Mouse (Mus musculus) midbrain, embryonic 16.5 days (tissue): Measurements from ENCODE around the gene Il1r1. TPM values are rescaled to one million over a fixed set of nuclear protein-coding genes. Genes with fewer than 3 reads are reported as not detected.
A peak's percentile ranks its signal among the peaks of the same experiment; 100 is the strongest.

Source experiments
- ATAC-seq: fragments of 200-750 bp; cut with Nextera tagmentation; 2 replicates; pipeline ENCODE4 v1.8.0; 2017; ENCODE audit warnings: moderate TSS enrichment
- H3K27ac ChIP-seq: fragments of 300-500 bp; sonication (generic); 2 replicates; pipeline ENCODE4 v1.5.1; 2014; ENCODE audit warnings: mild to moderate bottlenecking, low read length, mixed read lengths
- H3K27me3 ChIP-seq: fragments of 300-500 bp; sonication (generic); 2 replicates; pipeline ENCODE4 v1.6.1; 2014; ENCODE audit warnings: low read depth, low read length, mixed read lengths; ENCODE audit not compliant: control insufficient read depth, insufficient read depth
- H3K36me3 ChIP-seq: fragments of 300-500 bp; sonication (generic); 2 replicates; pipeline ENCODE4 v1.6.1; 2014; ENCODE audit warnings: mild to moderate bottlenecking, low read length, moderate library complexity, mixed read lengths; ENCODE audit not compliant: control insufficient read depth, insufficient read depth
- H3K4me1 ChIP-seq: fragments of 300-500 bp; sonication (generic); 2 replicates; pipeline ENCODE4 v1.6.1; 2014; ENCODE audit warnings: mild to moderate bottlenecking, low read length, mixed read lengths; ENCODE audit not compliant: control insufficient read depth, insufficient read depth
- H3K4me2 ChIP-seq: fragments of 300-500 bp; sonication (generic); 2 replicates; pipeline ENCODE4 v1.6.1; 2014; ENCODE audit warnings: mild to moderate bottlenecking, low read length, mixed read lengths
- H3K4me3 ChIP-seq: fragments of 300-500 bp; sonication (generic); 2 replicates; pipeline ENCODE4 v1.5.1; 2014; ENCODE audit warnings: low read depth, mild to moderate bottlenecking, low read length, moderate library complexity, mixed read lengths
- H3K9ac ChIP-seq: fragments of 300-500 bp; sonication (generic); 2 replicates; pipeline ENCODE4 v1.6.1; 2014; ENCODE audit warnings: low read depth, low read length, mixed read lengths
- H3K9me3 ChIP-seq: fragments of 300-500 bp; sonication (generic); replicated peaks from 2 replicates; pipeline ENCODE4 v1.6.1; 2014; ENCODE audit warnings: mild to moderate bottlenecking, low read length, mixed read lengths; ENCODE audit not compliant: control insufficient read depth, poor library complexity, severe bottlenecking
- WGBS: fragments of 180-500 bp; shearing (Covaris S2); extraction: QIAGEN DNeasy Blood & Tissue Kit; methylation state at CpG from one replicate; pipeline ENCODE4 v1.1.7; 2014; 5-methylcytosine and 5-hydroxymethylcytosine counted together
- polyA plus RNA-seq: library from polyadenylated mRNA; unstranded; fragments of >200 nt; fragmentation: Nextera tagmentation; extraction: Ambion mirVana; gene quantifications from 2 replicates; pipeline ENCODE4 v1.2.1, GENCODE M21; 2015

Gene Il1r1
- polyA plus RNA-seq, 1 experiment from 2014 or later: 0.72 TPM

GRCm38 (mm10) chr1:40190025-40190424, 34.9 kb upstream of the Il1r1 start:
- no peak overlapping the region for H3K4me2 ChIP-seq
- H3K27me3 ChIP-seq: no peaks in the 10 kb centered on the region
- peak; percentile 39; the same call in 1 of the 2 replicates for ATAC-seq
- H3K9me3 ChIP-seq: no peaks in the 10 kb centered on the region
- H3K4me1 ChIP-seq: no peaks in the 10 kb centered on the region
- no peaks in the 10 kb centered on the region for H3K36me3 ChIP-seq
- H3K27ac ChIP-seq: no peak overlapping the region
- H3K9ac ChIP-seq: no peak overlapping the region
- H3K4me3 ChIP-seq: no peak overlapping the region
- WGBS: 71% methylated on average over 5 of the region's 5 CpGs

DNA sequence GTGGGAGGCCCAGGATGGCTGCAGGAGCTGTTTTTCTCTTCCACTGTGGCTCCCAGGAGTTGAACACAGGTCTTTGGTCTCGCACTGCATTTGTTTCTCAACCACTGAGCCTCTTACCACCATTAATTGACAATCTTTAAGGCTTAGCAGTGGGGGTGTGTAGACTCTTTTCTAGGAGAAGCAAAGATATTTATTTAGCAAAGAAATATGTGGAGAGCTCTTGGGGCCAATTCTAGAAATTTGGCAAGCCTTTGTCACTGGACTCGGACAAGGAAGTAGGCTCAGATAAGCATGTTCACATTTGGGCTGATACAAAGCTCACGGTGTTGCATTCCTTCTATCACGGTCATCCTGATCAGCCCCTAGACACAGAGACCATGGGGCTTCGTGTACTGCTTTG, 34.0 kb upstream of the Il1r1 start:
- H3K27ac ChIP-seq: no peak overlapping the region
- WGBS: 93% methylated on average over 5 of the region's 5 CpGs
- ATAC-seq: no peak
- H3K9me3 ChIP-seq: no peaks in the 10 kb centered on the region
- no peaks in the 10 kb centered on the region for H3K36me3 ChIP-seq
- H3K27me3 ChIP-seq: no peaks in the 10 kb centered on the region
- H3K9ac ChIP-seq: no peak overlapping the region
- no peaks in the 10 kb centered on the region for H3K4me1 ChIP-seq
- H3K4me3 ChIP-seq: no peak overlapping the region
- no peak overlapping the region for H3K4me2 ChIP-seq

DNA sequence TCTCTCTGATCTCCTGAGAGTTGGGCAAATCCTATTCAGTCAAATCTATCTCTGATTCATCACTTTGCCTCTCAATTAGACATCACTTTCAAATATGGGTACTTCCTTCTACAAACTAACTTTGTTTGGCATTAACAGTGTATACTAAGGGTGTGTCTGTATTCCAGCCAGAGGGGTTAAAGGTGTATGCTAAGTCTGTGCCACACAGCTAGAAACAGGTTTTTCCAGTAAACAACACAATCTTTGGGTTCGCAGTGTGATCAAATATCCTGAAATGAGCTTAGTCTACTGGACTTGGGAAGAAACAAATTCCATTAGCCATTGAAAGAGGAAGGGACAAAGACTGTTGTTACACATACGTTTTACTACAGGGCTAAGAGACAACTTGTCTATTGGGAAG, 30.6 kb upstream of the Il1r1 start:
- H3K9me3 ChIP-seq: no peaks in the 10 kb centered on the region
- ATAC-seq: no peak
- H3K27ac ChIP-seq: no peak overlapping the region
- H3K36me3 ChIP-seq: no peaks in the 10 kb centered on the region
- H3K4me2 ChIP-seq: no peak overlapping the region
- WGBS: 78% methylated on average over 2 of the region's 2 CpGs
- no peaks in the 10 kb centered on the region for H3K27me3 ChIP-seq
- H3K9ac ChIP-seq: no peak overlapping the region
- no peaks in the 10 kb centered on the region for H3K4me1 ChIP-seq
- H3K4me3 ChIP-seq: no peak overlapping the region

DNA sequence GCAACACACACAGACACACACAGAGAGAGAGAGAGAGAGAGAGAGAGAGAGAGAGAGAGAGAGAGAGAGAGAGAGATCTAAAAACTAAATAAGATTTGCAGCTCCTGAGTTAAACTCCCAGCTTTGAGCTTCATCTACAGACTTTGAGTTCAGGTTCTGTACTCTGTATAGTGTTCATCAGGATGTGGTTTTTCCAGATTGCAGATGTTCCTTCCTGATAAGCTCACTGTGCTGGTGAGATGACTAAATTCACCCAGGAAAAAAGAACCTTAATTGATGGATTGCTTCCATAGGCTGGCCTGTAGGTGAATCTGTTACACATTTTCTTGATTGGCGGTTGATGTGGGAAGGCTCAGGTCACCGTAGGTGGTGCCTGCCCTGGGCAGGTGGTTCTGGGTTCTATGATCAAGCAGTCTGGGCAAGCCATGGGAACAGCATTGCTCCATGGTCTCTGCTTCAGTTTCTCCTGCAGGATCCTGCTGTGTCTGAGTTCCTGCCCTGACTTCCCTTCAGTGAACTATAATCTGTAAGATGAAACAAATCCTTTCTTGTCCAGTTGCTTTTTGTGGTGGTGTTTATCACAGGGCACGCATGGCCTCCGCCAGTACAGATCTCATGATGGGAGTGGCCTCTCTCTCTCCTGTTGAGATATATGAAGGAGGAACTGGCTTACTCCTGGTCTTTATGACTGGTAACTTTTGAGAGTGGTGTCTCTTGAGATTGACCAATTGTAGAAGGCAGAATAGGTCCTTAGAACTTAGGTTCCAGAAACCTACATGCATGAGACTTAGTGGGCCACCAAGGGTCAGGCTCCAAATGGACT, 11.3 kb upstream of the Il1r1 start:
- Histone ChIP-seq H3K9ac (no peak overlapping the region), H3K4me2 (no peak overlapping the region), H3K4me1 (no peaks in the 10 kb centered on the region), H3K36me3 (no peaks in the 10 kb centered on the region), H3K4me3 (no peak overlapping the region), H3K9me3 (peaks cover 4% of the 10 kb centered on the region; the same call in 1 of the 2 replicates), H3K27me3 (no peaks in the 10 kb centered on the region), H3K27ac (no peak overlapping the region)
- 95% methylated on average over 4 of the region's 4 CpGs for WGBS
- ATAC-seq: no peak

- Histone ChIP-seq H3K4me1 (no peaks in the 10 kb centered on the region), H3K27ac (no peak overlapping the region), H3K4me3 (no peak overlapping the region), H3K27me3 (no peaks in the 10 kb centered on the region), H3K36me3 (no peaks in the 10 kb centered on the region), H3K9ac (no peak overlapping the region), H3K9me3 (peaks cover 4% of the 10 kb centered on the region; the same call in 1 of the 2 replicates), H3K4me2 (no peak overlapping the region)
- no peak for ATAC-seq
- WGBS: 90% methylated on average over 5 of the region's 5 CpGs
These were observed 7.4 kb upstream of the Il1r1 start for GRCm38 (mm10) chr1:40217521-40217920.

GRCm38 (mm10) chr1:40218603-40219002, 6.3 kb upstream of the Il1r1 start:
- Histone ChIP-seq H3K27me3 (no peaks in the 10 kb centered on the region), H3K4me3 (no peak overlapping the region), H3K9ac (no peak overlapping the region), H3K4me1 (no peaks in the 10 kb centered on the region), H3K4me2 (no peak overlapping the region), H3K36me3 (no peaks in the 10 kb centered on the region), H3K9me3 (peaks cover 4% of the 10 kb centered on the region; the same call in 1 of the 2 replicates), H3K27ac (no peak overlapping the region)
- WGBS: 84% methylated on average over 3 of the region's 3 CpGs
- no peak for ATAC-seq

GRCm38 (mm10) chr1:40220549-40220948, 4.3 kb upstream of the Il1r1 start:
- Histone ChIP-seq H3K4me3 (no peak overlapping the region), H3K9ac (no peak overlapping the region), H3K27ac (no peak overlapping the region), H3K4me1 (no peaks in the 10 kb centered on the region), H3K4me2 (no peak overlapping the region), H3K9me3 (peaks cover 4% of the 10 kb centered on the region; the same call in 1 of the 2 replicates), H3K36me3 (no peaks in the 10 kb centered on the region), H3K27me3 (no peaks in the 10 kb centered on the region)
- WGBS: 42% methylated on average over 1 of the region's 1 CpGs
- ATAC-seq: no peak

DNA sequence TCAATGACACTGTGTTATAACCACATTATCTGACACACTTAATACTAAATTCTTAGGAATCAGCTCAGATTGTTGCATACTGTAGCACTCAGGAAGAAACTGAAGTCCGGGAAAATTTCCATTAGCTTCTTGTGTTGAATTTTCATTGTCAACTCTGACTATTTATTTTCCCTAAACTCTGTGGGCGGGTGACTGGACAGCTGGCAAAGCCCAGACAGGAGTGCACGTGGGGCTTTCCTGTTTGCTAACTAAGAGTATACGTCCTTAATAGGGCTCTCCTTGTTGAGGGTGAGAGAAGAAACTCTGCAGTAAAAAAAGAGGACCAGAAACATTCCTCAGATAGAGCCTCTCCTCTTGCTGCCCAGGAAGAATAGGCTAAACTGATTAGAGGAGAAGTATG, 3.0 kb upstream of the Il1r1 start:
- H3K4me2 ChIP-seq: no peak overlapping the region
- H3K4me3 ChIP-seq: no peak overlapping the region
- H3K9me3 ChIP-seq: no peaks in the 10 kb centered on the region
- no peaks in the 10 kb centered on the region for H3K4me1 ChIP-seq
- H3K36me3 ChIP-seq: no peaks in the 10 kb centered on the region
- H3K27me3 ChIP-seq: no peaks in the 10 kb centered on the region
- 74% methylated on average over 4 of the region's 4 CpGs for WGBS
- no peak overlapping the region for H3K9ac ChIP-seq
- ATAC-seq: no peak
- H3K27ac ChIP-seq: no peak overlapping the region

- H3K4me1 ChIP-seq: no peaks in the 10 kb centered on the region
- no peaks in the 10 kb centered on the region for H3K36me3 ChIP-seq
- 82% methylated on average over 8 of the region's 8 CpGs for WGBS
- ATAC-seq: no peak
- H3K27me3 ChIP-seq: no peaks in the 10 kb centered on the region
- H3K4me2 ChIP-seq: no peak overlapping the region
- no peak overlapping the region for H3K4me3 ChIP-seq
- H3K9me3 ChIP-seq: no peaks in the 10 kb centered on the region
- no peak overlapping the region for H3K27ac ChIP-seq
- no peak overlapping the region for H3K9ac ChIP-seq
These were observed 2.2 kb upstream of the Il1r1 start for GRCm38 (mm10) chr1:40222680-40223079.
